Mouse (Mus musculus) c-Kit-positive CD71-negative TER-119-negative erythroid progenitor cells, embryonic 14.5 days (primary cell): ENCODE data around the gene Fxr2.
"Not testable (repeated sequence)": the region's sequence is repeated elsewhere in the genome, so short reads cannot be mapped to it uniquely, and the experiment has no call there.

Source experiments
- DNase-seq: peaks from one replicate; pipeline ENCODE4 v3.0.0-alpha.2; 2013; ENCODE audit warnings: low read depth

The Fxr2 gene

GRCm38 (mm10) chr11:69610899-69611298, 21.9 kb upstream of the Fxr2 start:
- no peak for DNase-seq

GRCm38 (mm10) chr11:69613553-69614256, 19.1 kb upstream of the Fxr2 start:
- DNase-seq = no peak

GRCm38 (mm10) chr11:69614257-69614588, 18.6 kb upstream of the Fxr2 start:
- DNase-seq = not testable (repeated sequence)

GRCm38 (mm10) chr11:69616781-69617180, 16.0 kb upstream of the Fxr2 start:
- DNase-seq = no peak

GRCm38 (mm10) chr11:69617805-69618204, 15.0 kb upstream of the Fxr2 start, which contains the start of gene Shbg:
Gene Shbg, minus strand, starts transcription at chr11:69617905.
- DNase-seq = no peak

- no peak for DNase-seq
Measured at GRCm38 (mm10) chr11:69620394-69621081, 12.3 kb upstream of the Fxr2 start.

GRCm38 (mm10) chr11:69621571-69622268, 11.1 kb upstream of the Fxr2 start, which contains the start of gene Sat2:
Gene Sat2, plus strand, starts transcription at chr11:69622024.
- DNase-seq = no peak

GRCm38 (mm10) chr11:69622406-69622805, 10.4 kb upstream of the Fxr2 start:
- no peak for DNase-seq

GRCm38 (mm10) chr11:69623006-69623405, 9.8 kb upstream of the Fxr2 start:
- DNase-seq = no peak

- DNase-seq = not testable (repeated sequence)
Measured at GRCm38 (mm10) chr11:69624339-69624738, 8.5 kb upstream of the Fxr2 start.

- peak; percentile 86 for DNase-seq
Measured at GRCm38 (mm10) chr11:69628286-69628685, 4.5 kb upstream of the Fxr2 start.

GRCm38 (mm10) chr11:69629802-69630201, 3.0 kb upstream of the Fxr2 start:
- no peak for DNase-seq

GRCm38 (mm10) chr11:69633128-69633866, 507 bp downstream of the Fxr2 start:
- no peak for DNase-seq

GRCm38 (mm10) chr11:69635471-69635870, 2.7 kb downstream of the Fxr2 start:
- DNase-seq = no peak

GRCm38 (mm10) chr11:69645860-69646259, 13.1 kb downstream of the Fxr2 start:
- no peak for DNase-seq

GRCm38 (mm10) chr11:69653399-69653798, 20.6 kb downstream of the Fxr2 start:
- no peak for DNase-seq

GRCm38 (mm10) chr11:69654760-69655159, 22.0 kb downstream of the Fxr2 start:
- no peak for DNase-seq

- DNase-seq = peak; percentile 62
Measured at GRCm38 (mm10) chr11:69655264-69656064, 22.7 kb downstream of the Fxr2 start, which contains the start of gene Sox15. Gene Sox15, plus strand, starts transcription at chr11:69655314.

GRCm38 (mm10) chr11:69656065-69656455, 23.3 kb downstream of the Fxr2 start:
- no peak for DNase-seq

GRCm38 (mm10) chr11:69656617-69657461, 24.0 kb downstream of the Fxr2 start:
- no peak for DNase-seq
